Mouse (Mus musculus) brain, embryonic 14.5 days (tissue): ENCODE data around the gene Gpr68. TPM values are rescaled to one million over a fixed set of nuclear protein-coding genes. Genes with fewer than 3 reads are reported as not detected.

Source experiments
- DNase-seq: peaks from one replicate; pipeline ENCODE4 v3.0.0-alpha.2; 2011; ENCODE audit warnings: low read depth
- CTCF ChIP-seq: fragments of 200-500 bp; IDR thresholded peaks from 2 replicates; pipeline ENCODE4 v1.5.1; 2012; ENCODE audit warnings: inconsistent platforms, mild to moderate bottlenecking, moderate library complexity, borderline replicate concordance; ENCODE audit not compliant: insufficient read depth, insufficient read length; ENCODE audit errors: extremely low read depth
- POLR2A ChIP-seq: fragments of 200-500 bp; IDR thresholded peaks from 2 replicates; pipeline ENCODE4 v1.6.1; 2012; ENCODE audit warnings: mild to moderate bottlenecking, inconsistent platforms, borderline replicate concordance; ENCODE audit not compliant: poor library complexity, insufficient read depth, insufficient read length, severe bottlenecking; ENCODE audit errors: extremely low read depth
- polyA plus RNA-seq: library from polyadenylated mRNA; depleted of rRNA; stranded (reverse); fragments of >200 nt; gene quantifications from 2 replicates; pipeline ENCODE4 v1.2.3, GENCODE M21; 2012

The Gpr68 gene
- polyA plus RNA-seq, 1 experiment: 3.4 TPM

DNA sequence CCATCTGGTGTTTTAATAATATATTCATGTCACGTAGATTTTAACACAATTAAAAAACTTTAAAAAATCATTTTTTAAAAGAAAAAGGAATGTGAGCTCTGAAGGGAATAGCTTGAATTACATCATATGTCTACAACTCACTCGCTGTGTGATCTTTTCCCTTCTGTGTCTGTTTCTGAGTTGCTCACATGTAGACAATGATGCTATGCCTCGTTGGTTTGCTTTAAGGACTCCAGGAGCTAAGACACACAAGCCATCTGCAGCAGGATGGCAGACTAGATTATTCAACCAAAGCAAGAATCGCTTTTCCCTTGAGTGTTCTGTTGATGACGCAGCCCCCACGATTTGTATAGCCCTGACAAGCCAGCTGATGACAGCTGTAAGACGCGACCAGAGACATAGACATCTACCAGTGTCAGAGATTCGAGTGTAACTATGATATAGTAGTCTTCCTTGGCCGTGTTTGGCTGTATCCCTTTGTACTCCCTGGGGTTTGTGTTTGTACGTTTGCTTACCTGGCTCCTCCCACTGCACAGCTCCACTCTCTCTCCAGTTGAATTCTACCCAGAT is 42.4 kb downstream of the Gpr68 start:
- peak; percentile 22 for DNase-seq
- no peak for TF ChIP-seq CTCF
- TF ChIP-seq POLR2A: no peak

DNA sequence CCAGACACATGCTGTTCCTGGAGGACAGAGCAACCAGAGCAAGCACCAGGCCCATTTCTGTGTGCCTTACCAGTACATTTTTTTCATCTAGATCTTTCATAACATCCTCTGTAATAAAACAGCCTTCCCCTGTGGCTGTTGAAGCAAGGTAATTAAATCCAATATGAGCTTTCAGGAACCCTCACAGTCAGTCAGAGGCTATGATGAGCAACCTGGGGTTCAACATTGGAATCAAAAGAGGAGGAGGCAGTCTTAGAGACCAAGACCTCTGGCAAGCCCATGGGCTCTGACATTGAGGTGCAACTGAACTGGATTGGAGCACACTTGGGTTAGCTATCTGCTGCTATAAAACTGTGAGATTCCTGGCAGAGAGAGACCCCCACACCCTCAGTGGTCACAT is 42.9 kb downstream of the Gpr68 start:
- TF ChIP-seq POLR2A (no peak), CTCF (no peak)
- DNase-seq: no peak

DNA sequence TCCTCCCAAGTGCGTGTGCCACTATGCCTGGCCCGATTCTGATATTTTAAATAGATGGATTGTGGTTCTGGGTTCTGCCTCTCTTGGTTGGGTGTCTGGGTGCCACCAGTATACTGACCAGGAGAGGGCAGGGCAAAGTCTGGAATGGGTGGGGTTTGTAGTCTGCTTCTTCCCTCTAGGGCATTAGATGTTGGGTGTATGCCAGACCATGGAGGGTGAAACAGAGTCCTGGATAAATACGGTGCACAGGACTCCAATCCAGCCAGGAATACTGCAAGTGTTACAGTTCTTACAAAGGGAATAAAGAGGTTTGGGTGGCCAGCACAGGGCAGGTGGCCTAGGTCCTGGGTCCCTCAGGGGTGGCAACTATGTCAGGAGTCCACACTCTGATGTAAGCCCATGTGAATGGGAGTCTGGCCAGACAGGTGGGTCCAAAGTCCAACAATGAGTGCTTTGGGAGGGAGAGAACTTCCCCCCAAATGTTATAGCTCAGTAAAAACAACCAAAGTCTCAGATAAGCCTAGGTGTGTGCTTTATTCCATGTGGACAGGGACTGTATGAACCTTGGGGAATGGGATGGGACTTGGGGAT is 45.0 kb downstream of the Gpr68 start:
- TF ChIP-seq POLR2A (no peak), CTCF (no peak)
- no peak for DNase-seq

DNA sequence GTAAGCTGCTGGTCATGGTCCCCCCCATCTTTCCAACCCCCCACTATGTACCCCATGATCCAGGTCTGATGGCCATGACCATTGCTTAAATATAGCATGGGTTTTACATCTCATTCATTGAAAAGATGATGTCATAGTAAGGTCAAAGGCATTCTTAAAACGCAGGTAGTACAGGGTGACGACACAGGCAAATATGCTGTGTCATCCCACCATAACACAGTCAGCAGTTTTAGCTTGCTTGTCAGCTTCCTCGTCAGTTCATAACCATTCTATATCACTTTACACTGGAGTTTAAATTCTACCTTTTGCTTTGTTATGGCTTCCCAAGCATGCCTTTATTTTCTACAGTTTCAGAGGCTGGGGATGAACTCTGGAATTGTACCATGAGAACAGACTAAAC is 45.7 kb downstream of the Gpr68 start:
- TF ChIP-seq POLR2A (no peak), CTCF (no peak)
- DNase-seq: no peak

DNA sequence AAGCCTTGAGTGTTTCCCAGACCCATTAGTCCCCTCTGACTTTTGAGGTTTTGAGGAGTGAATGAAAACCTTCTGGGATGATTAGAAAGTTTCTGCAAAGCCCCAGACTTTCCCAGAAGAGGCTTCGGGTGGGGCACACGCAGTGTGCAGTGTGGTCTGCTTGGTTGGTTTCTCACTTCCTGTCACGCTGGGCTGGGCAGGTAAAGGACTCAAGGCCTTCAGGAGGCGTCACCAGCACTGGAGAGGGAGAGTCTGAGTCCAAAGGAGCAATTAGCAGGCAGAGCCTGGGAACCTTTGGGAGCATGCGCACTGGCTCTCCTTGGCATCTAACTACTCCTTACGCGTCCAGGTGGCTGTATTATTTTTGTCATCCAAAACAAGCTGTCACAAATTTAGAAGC is 50.2 kb downstream of the Gpr68 start:
- no peak for TF ChIP-seq POLR2A
- TF ChIP-seq CTCF: no peak
- DNase-seq: no peak

DNA sequence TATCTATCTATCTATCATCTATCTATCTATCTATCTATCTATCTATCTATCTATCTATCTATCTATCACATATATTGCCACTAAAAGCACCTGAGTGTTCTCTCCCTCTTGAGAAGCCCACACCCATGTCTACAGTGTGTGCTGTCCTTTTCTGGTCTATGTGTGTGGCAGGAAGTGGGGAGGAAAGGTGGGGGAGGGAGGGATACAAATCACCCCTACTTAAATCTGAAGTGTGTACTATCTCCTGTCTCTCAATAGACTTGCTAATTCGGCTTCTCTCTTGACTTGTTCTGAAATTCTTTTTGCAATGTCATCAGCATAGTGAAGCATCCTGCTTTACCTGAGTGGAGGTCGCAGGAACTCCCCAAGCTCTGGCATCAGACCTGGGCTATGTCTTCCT is 51.7 kb downstream of the Gpr68 start:
- no peak for DNase-seq

DNA sequence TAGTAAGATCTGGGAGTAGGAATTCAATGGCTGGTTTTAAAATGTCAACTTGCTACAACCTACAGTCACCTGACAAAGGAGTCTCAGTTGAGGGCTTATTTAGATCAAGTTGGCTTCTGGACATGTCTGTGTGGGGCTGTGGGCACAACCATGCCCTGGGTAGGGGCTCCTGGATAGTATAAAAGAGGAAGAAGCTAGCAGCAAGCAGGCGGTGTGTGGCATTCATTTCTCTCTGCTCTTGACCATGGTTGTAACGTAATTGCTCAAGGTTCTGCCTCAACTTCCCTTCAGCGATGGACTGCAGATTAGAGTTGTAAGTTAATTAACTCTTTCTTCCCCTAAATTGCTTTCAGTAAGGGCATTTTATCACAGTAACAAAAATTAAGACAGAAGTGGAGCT is 55.6 kb downstream of the Gpr68 start:
- no peak for DNase-seq
- no peak for TF ChIP-seq CTCF
- no peak for TF ChIP-seq POLR2A

More for the DNA sequence above, 51.7 kb downstream of the Gpr68 start:
- TF ChIP-seq POLR2A (no peak), CTCF (no peak)

DNA sequence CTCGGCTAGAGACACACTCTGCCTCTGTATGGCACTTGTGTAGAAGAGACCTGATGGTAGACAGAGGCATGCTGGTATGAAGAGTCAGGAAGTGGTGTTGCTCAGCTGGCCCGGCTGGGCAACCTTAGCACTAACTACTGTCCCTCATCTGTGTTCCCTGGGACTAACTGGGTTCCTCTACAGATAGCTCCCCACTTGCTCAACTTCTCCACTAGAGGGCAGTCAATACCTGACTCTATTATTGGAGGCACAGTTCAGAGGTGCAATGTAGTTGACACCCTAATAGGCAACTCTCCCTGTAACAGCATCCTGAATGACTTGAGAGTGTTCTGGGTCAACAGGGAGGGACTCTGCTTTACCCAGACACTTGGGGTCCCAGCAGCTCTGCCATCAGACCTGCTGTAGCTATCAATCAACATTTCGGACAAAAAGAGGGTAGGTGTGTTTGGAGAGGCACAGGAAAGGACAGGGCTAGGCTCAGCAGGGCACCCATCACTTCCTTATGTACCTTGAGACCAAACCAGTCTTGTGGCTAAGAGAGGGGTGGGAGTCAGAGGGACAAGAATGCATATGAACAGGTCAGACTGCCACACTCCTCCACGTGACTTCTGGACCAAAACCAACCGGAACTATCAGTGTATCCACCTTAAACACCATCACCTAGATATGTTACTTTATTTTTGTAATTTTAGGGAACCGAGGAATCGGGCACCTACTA is 58.4 kb downstream of the Gpr68 start:
- TF ChIP-seq POLR2A (no peak), CTCF (peak; percentile 75; the same call in 1 of the 2 replicates)
- peak; percentile 70 for DNase-seq

DNA sequence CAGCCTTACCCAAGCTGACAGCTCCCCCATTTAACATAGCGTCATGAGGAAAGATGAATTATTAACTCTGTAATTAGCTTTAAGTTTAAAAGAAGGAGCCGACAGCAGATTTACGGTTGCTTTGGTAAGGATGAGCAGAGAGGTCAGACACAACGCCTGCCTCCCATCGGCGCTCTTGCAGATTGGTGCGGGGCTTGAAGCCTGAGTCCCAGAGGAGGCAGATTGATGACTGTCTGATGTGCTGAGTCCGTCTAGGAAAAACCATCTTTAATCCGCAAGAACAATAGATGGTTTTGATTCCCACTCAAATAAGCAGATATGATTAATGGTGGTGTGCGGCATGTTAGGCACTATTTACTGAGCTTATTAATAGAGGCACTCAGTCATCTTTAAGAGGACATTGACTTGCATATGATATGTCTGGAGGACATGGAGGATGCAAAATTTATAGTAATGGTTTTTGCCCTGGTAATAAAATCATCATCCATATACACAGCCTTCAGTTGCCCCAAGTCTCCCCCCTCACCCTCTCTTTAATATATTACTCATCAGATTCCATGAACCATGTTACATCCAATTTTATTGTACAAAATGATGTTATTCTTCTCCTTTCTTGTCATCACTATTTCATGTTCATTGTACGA is 60.4 kb downstream of the Gpr68 start:
- no peak for TF ChIP-seq POLR2A
- no peak for TF ChIP-seq CTCF
- peak; percentile 13 for DNase-seq

DNA sequence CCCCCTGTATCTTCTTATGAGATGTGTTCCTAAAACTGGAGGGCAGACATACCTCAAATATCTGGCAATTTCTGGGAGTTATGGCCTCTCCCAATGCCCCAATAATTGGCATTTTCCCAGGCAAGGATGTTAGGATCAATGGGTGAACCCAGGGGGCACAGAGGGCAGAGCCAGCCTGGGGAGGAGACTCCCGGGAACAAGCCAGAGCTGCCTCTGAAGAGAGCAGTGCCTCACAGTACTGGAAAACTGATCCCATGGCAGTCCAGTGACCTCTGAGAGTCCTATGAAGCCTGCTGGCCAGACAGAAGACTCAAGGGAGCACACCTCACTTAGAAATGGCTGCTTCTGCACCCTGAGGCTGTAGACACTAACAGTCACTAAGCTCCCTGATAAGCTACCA is 61.4 kb downstream of the Gpr68 start:
- TF ChIP-seq CTCF: no peak
- TF ChIP-seq POLR2A: no peak
- DNase-seq: no peak

DNA sequence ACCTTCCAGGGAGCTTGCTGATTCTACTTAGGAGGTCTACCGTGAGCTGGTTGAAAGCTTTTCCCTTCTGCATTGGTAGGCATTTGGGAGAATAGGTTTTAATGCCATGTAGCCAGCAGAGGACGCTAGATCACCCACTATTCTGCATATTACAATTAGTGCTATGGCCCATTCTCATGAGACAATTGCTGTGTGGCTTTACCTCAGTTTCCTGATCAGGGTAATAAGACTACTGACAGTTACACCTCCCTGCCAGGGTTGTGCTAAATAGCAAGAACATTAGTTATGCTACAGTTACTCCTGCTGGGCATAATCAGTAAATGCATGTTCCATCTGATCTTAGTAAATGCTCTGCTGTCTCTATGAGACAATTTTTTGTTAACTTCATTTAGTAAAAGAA is 62.2 kb downstream of the Gpr68 start:
- TF ChIP-seq POLR2A: no peak
- 0 out of 2 replicates have a peak, but pooled peaks have one; percentile 12 for TF ChIP-seq CTCF
- no peak for DNase-seq
